Mouse (Mus musculus): ENCODE results near the gene Rac3. TPM values are rescaled to one million over a fixed set of nuclear protein-coding genes. Genes with fewer than 3 reads are reported as not detected.
A peak's percentile ranks its signal among the peaks of the same experiment; 100 is the strongest.
"Not testable (repeated sequence)": the region's sequence is repeated elsewhere in the genome, so short reads cannot be mapped to it uniquely, and the experiment has no call there.

The Rac3 gene
- 16.0 and 20.8 TPM in 2 replicates for polyA plus RNA-seq (2011; ENCODE audit: insufficient read length, low read depth, missing spikeins)

- peak within 1 kb of the TSS; percentile 25 for H3K4me3 ChIP-seq (ENCODE audit: insufficient read depth, low read length)
- no peak for TF ChIP-seq CTCF (IDR thresholded peaks at IDR 0.05; ENCODE audit: borderline replicate concordance, insufficient read depth, low read length)
- TF ChIP-seq POLR2A (IDR thresholded peaks at IDR 0.05; ENCODE audit: low read depth, low read length), result peak; percentile 35; the same call in 1 of the 2 replicates
- no peak within 1 kb of the TSS for H3K27ac ChIP-seq (ENCODE audit: insufficient read depth, low read length)
Measured at GRCm38 (mm10) chr11:120721124-120722066, at the start of gene Rac3. TSS of gene Rac3 (plus strand) at chr11:120721470.

GRCm38 (mm10) chr11:120672687-120673593 is 48.3 kb upstream of the Rac3 start, which contains the start of gene Aspscr1:
TSS of gene Aspscr1 (plus strand) at chr11:120672973.
- no peak for TF ChIP-seq CTCF (IDR thresholded peaks at IDR 0.05; ENCODE audit: borderline replicate concordance, insufficient read depth, low read length)
- TF ChIP-seq POLR2A (IDR thresholded peaks at IDR 0.05; ENCODE audit: low read depth, low read length), result peak; percentile 77
- Histone ChIP-seq H3K4me3 (ENCODE audit: insufficient read depth, low read length) (peak within 1 kb of the TSS; percentile 64), H3K27ac (ENCODE audit: insufficient read depth, low read length) (peak within 1 kb of the TSS; percentile 46), H3K4me1 (ENCODE audit: control insufficient read depth, insufficient read depth, low read length) (no peaks in the 10 kb centered on the region)

More at GRCm38 (mm10) chr11:120721124-120722066, at the start of gene Rac3:
- H3K4me1 ChIP-seq (ENCODE audit: control insufficient read depth, insufficient read depth, low read length), result no peaks in the 10 kb centered on the region

- H3K4me1 ChIP-seq (ENCODE audit: control insufficient read depth, insufficient read depth, low read length), result no peaks in the 10 kb centered on the region
- TF ChIP-seq CTCF (IDR thresholded peaks at IDR 0.05; ENCODE audit: borderline replicate concordance, insufficient read depth, low read length), result no peak
- no peak; the same call in 1 of the 2 replicates for TF ChIP-seq POLR2A (IDR thresholded peaks at IDR 0.05; ENCODE audit: low read depth, low read length)
- peak overlapping the region; percentile 21 for H3K27ac ChIP-seq (ENCODE audit: insufficient read depth, low read length)
- peak overlapping the region; percentile 64 for H3K4me3 ChIP-seq (ENCODE audit: insufficient read depth, low read length)
Measured at GRCm38 (mm10) chr11:120673594-120674122, 47.6 kb upstream of the Rac3 start.

DNA sequence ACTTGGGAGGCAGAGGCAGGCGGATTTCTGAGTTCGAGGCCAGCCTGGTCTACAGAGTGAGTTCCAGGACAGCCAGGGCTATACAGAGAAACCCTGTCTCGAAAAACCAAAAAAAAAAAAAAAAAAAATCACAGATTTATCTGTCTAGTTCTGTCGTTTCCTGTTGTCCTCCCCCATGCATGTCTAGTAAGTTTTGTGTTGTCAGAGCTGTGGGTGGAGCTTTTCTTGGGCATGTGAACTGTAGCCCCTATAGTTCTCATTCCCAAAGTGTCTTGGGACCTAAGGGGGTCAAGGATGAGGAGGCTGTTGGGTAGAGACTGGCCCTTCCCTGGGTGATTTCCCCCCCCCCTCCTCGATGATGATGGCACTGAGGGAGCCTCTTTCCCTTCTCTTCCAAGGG is 45.4 kb upstream of the Rac3 start:
- not testable (repeated sequence) for H3K4me1 ChIP-seq (ENCODE audit: control insufficient read depth, insufficient read depth, low read length); H3K4me3 ChIP-seq (ENCODE audit: insufficient read depth, low read length); H3K27ac ChIP-seq (ENCODE audit: insufficient read depth, low read length)

GRCm38 (mm10) chr11:120676951-120677350 is 44.3 kb upstream of the Rac3 start:
- H3K4me1 ChIP-seq (ENCODE audit: control insufficient read depth, insufficient read depth, low read length), result no peaks in the 10 kb centered on the region
- H3K4me3 ChIP-seq (ENCODE audit: insufficient read depth, low read length), result no peak overlapping the region
- H3K27ac ChIP-seq (ENCODE audit: insufficient read depth, low read length), result no peak overlapping the region
- TF ChIP-seq POLR2A (IDR thresholded peaks at IDR 0.05; ENCODE audit: low read depth, low read length) (no peak), CTCF (IDR thresholded peaks at IDR 0.05; ENCODE audit: borderline replicate concordance, insufficient read depth, low read length) (no peak)

DNA sequence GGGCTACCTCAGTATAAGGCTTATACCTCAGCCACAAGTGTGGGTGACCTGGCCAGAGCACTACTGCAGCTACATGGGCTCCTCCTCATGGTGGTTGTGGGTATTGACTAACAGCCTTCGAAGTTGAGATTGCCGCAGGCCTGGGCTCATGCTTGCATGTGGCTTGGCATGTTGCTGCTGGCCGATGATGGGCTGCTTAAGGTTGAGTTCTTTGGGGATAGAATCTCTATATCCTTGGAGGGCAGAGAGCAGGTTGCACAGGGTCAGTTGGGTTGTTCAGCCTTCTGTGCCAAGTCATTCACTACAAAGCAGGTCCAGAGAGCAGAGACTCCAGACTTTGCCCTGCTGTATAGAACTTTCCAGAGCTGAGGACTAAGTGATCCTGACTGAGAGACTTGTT is 41.4 kb upstream of the Rac3 start:
- Histone ChIP-seq H3K4me3 (ENCODE audit: insufficient read depth, low read length) (no peak overlapping the region), H3K27ac (ENCODE audit: insufficient read depth, low read length) (no peak overlapping the region), H3K4me1 (ENCODE audit: control insufficient read depth, insufficient read depth, low read length) (no peaks in the 10 kb centered on the region)
- TF ChIP-seq CTCF (IDR thresholded peaks at IDR 0.05; ENCODE audit: borderline replicate concordance, insufficient read depth, low read length) (peak; percentile 31; the same call in 1 of the 2 replicates), POLR2A (IDR thresholded peaks at IDR 0.05; ENCODE audit: low read depth, low read length) (no peak)

DNA sequence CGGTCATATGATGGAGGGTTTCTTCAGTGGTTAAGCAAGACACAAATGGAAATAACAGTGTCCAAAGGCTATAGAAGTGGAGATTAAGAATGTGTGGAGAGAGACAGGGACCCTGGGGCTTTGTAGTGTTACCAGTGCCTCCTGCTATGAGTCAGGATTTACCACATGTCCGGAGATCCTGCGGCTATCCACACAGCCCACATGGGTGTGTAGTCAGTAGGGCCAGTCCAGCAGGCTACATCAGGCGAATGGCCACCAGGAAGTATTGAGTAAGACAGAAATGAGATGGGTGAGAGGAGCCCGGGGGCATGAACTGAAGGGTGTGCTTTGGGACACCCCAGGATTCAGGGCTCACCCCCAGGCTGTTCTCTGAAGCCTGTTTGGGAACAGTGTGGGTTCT is 38.6 kb upstream of the Rac3 start:
- Histone ChIP-seq H3K4me1 (ENCODE audit: control insufficient read depth, insufficient read depth, low read length) (no peaks in the 10 kb centered on the region), H3K4me3 (ENCODE audit: insufficient read depth, low read length) (no peak overlapping the region), H3K27ac (ENCODE audit: insufficient read depth, low read length) (no peak overlapping the region)
- no peak for TF ChIP-seq POLR2A (IDR thresholded peaks at IDR 0.05; ENCODE audit: low read depth, low read length)
- no peak for TF ChIP-seq CTCF (IDR thresholded peaks at IDR 0.05; ENCODE audit: borderline replicate concordance, insufficient read depth, low read length)

- Histone ChIP-seq H3K27ac (ENCODE audit: insufficient read depth, low read length) (no peak overlapping the region), H3K4me1 (ENCODE audit: control insufficient read depth, insufficient read depth, low read length) (no peaks in the 10 kb centered on the region), H3K4me3 (ENCODE audit: insufficient read depth, low read length) (no peak overlapping the region)
- no peak for TF ChIP-seq POLR2A (IDR thresholded peaks at IDR 0.05; ENCODE audit: low read depth, low read length)
- no peak for TF ChIP-seq CTCF (IDR thresholded peaks at IDR 0.05; ENCODE audit: borderline replicate concordance, insufficient read depth, low read length)
Measured at GRCm38 (mm10) chr11:120683536-120683935, 37.7 kb upstream of the Rac3 start.

DNA sequence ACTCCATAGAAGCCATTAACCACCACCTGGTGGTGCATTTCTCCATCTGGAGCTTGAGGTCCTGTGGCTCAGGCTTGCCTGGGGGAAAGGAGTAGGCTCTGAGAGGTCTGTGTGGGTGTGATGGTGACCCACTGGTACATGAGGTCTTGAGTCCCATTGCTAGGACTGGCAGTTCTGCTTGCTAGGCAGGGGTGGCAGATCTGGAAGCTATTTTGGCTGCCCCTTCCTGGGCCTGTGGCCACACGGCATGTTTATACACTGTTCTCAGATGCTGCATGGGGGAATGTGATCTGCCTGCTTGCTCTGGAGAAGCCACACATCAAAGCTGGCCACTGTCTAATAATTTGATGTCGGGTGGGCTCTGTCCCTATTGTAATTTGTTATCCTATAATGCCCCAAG is 37.2 kb upstream of the Rac3 start:
- Histone ChIP-seq H3K27ac (ENCODE audit: insufficient read depth, low read length) (no peak overlapping the region), H3K4me3 (ENCODE audit: insufficient read depth, low read length) (no peak overlapping the region), H3K4me1 (ENCODE audit: control insufficient read depth, insufficient read depth, low read length) (no peaks in the 10 kb centered on the region)
- TF ChIP-seq CTCF (IDR thresholded peaks at IDR 0.05; ENCODE audit: borderline replicate concordance, insufficient read depth, low read length) (no peak), POLR2A (IDR thresholded peaks at IDR 0.05; ENCODE audit: low read depth, low read length) (no peak)
